Mouse (Mus musculus): ENCODE measurements around the gene Repin1.

Repin1 gene

DNA sequence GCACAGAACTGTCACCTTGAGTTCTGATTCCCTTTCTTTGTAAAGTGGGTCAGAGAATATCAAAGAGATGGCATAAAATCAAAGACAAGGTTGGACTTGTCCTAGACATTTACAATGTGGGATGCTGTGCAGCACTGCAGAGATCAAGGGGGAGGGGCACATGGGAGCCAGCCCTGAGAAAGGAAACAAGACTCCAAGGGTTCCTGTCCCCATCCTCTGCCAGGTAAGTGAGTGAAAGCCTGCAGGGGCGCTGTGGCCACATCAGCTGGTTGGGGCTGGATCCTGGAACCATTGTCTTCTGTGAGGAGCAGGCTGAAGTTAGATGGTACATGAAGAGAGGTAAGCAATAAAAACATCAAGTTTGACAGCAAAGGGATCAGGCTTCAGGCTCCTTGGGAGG lies 29.8 kb downstream of the Repin1 start:
- no peak for DNase-seq (ENCODE audit: low spot score in 2 of 2)

DNA sequence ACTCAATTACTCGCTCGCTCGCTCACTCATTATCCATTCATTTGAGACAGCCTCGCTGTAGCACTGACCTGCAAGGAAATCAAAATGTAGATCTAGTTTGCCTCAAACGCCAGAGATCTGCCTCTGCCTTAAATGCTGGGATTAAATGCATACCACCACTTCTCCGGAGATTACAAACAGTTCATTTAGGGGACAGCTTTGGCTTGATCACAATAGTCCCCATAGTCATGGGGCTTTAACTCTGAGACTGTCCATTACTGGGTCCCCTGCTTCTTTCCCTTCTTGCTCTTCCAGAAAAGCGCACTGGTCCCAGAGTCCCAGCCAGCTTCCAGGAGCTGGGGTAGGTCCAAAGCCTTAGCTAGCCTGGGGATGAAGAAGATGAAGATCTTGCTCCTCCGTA lies 32.8 kb downstream of the Repin1 start, which contains the start of gene AI854703:
Gene AI854703 (plus strand): TSS at position 301 of the 400 bp plus-strand sequence.
- no peak for DNase-seq (ENCODE audit: low spot score in 2 of 2)

DNA sequence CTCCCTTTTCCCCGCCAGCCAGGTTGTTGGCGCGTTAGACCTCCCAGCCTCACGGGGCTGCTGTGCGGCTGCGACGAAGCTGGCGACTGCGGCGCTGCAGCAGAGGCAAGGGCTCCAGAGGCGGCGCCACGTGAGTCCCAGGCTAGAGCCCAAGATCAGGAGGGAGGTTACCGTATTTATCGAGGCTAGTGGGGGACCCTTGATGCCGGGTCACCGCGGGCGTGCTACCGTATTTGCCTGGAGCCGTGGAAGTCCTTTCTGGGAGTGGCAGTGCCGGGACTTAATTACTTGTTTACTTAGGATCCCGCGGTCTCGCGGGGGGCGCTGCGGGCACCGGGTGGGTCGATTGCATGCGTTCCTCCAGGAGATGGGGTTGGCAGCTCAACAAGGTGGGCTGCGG lies 33.3 kb downstream of the Repin1 start:
- peak; percentile 73 to 76 for DNase-seq (ENCODE audit: low spot score in 2 of 2)

DNA sequence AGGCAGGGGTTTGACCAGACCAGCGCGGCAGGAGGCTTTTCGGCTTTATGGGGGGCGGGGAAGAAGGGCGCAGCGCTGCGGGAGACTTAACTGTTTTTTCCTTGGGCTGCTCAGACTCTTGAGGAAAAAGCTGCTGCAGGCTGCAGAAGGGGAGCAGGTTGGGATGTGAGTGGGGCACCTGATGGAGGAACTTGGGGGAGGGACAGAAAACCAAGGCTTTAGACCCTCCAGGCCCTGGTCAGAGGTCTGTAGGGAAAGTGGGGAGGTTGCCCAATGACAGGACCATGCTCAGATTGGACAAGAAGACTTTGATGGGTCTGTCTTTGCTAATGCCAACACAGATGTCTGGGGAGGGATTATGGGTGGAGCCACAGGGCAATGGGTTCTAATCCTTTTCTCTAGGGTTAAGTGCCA lies 33.8 kb downstream of the Repin1 start:
- DNase-seq (ENCODE audit: low spot score in 2 of 2): peak in 1 of 2 experiments; percentile 31

DNA sequence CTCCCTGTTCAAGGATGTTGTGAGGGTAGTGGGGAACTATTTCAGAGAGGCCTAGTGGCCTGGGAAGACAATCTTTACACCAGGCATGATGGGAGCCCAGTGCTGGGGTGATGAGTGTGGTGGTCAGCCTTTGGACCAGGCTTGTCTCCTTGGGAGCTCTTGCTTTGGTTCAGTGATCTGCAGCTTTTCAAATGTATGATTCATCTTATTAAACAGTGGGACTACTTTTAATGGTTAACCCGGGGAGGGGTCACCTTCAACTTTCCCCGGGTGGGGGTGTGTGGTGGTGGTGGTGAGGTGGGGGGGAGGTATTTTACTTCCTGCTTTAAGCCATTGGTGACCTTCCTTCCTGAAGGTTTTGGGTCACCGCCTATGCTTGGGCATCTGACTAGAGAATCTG lies 34.7 kb downstream of the Repin1 start:
- no peak for DNase-seq (ENCODE audit: low spot score in 2 of 2)

DNA sequence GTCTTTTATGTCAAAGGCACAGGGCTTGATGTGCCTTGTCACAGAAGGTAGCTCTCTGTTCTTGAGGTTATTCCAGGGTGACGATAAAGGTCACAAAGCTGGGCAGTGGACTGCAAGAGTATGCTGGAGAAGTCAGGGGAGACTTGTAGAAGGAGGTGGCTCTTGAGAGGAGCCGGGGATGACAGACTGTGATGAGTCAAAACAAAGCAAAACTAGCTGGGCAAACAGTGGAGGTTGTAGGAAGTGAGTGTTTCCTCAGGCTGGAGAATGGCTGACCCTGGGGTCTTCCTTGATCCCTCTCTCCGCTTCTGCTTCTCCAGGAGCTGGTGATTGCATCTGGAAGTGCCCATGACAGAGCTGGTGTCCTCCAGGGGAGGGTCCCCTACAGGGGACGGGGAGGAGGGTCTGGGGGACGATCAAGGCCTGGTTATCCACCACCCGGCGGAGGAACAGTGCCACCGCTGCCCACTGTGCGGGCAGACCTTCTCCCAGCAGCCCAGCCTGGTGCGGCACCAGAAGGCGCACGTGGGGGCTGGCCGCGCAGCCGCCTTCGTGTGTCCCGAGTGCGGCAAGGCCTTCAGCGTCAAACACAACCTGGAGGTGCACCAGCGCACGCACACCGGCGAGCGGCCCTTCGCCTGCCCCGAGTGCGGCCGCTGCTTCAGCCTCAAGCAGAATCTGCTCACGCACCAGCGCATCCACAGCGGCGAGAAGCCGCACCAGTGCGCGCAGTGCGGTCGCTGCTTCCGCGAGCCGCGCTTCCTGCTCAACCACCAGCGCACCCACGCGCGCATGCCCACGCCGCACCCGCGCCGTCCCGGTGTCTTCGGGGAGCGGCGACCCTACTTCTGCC lies 35.4 kb downstream of the Repin1 start:
- DNase-seq (ENCODE audit: low spot score in 2 of 2): peak; percentile 50 to 66

DNA sequence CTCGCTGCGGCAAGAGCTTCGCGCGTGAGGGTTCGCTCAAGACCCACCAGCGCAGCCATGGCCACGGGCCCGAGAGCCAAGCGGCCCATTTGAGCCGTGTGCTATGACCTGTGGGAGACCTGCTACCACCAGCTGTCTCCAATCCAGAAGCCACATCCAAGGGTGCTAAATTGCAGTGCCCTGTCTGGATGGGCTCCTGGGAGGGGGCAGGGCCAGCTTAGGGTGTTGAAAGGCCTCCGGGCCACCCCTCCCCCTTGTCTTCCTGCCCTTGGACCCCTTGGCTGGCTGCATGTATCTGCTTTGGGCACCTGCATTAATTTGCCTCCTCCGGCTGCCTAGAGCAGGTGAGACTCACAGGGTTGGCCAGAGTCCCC lies 36.0 kb downstream of the Repin1 start:
- no peak for DNase-seq (ENCODE audit: low spot score in 2 of 2)

DNA sequence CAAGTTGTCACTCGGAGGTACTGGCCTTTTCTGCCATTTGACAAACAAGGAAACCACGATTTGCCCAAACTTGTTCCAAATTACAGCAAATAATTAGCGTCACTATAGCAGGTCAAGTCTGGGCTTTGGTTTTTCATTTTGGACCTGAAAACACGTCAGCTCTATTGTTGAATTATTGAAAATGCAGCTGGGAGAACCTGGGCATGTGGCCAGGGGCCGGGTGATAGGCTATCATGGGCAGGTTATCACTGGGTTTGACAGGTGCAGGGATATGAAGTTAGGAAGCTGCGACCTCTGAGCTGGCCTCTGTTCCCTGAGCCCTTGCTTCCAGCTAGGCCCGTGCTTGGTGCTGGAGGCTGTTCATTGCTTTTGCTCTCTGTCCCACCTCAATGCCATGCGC lies 37.1 kb downstream of the Repin1 start:
- DNase-seq (ENCODE audit: low spot score in 2 of 2): no peak

DNA sequence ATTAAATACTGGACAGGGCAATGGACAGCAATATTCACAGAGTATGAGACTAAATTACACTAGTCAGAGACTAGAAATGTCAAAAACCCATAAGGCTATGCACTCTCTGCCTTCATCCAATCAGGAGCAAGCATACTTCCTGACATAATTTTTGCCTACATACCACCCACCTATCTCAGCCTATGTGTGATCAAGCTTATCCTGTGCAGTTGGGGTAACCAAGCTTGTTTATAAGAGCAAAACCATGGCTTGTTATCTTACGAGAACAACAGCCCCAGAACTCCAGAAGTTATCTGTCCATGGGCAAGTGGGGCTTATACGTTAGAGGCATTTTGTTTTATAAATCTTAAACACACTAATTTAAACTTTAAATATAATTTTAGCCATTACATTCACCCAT lies 41.4 kb downstream of the Repin1 start:
- no peak for DNase-seq (ENCODE audit: low spot score in 2 of 2)

DNA sequence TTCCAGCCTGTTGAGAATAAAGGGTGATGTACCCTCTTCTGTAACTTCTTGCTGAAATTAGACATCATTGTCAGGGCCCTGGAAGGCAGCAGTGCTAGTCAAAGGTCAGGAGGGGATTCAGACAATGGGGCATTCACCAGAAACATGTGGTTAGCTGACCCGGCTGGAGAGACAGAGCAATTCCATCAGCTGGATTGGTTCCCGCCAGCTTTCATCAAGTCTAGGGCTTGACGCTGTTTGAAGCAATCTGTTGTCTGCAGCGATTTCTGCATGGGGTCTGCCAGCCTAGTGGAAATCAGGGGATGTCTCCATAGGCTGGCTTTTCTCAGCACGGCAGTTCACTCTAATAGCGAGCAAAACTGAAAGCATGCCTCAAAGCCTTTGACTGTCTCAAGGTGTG lies 42.8 kb downstream of the Repin1 start:
- no peak for DNase-seq (ENCODE audit: low spot score in 2 of 2)

DNA sequence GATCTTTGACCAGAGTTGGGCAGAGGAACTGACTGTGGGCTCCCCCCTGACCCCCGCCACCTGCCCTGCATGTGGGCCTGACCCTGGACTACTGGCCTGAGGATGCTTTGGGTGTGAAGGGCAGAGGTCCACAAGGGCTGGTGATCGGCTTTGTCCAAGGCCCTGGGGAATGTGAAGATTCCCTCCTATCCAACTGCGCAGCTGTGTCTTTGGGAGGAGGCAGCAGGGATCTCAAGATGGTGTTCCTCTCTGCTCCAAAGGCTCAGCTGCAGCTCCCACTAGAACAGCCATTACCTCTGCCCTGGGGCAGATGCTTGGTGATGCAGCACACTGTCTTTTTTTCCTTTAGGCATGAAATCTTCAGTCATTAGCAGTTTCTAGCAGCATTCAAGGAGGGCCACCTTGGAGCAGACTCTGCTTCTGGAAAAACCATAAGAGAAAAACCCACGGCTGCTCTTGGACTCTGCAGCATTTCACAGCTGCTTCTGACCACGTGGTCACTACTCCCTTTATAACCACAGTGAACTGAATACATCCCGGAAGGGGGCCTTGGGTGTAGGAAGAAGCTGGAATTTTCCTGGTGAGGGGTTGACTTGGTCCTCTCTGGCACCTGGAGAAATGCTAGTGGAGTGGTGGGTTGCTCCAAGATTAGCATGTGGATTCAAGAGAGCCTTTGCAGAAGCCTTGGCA lies 44.3 kb downstream of the Repin1 start:
- no peak for DNase-seq (ENCODE audit: low spot score in 2 of 2)

DNA sequence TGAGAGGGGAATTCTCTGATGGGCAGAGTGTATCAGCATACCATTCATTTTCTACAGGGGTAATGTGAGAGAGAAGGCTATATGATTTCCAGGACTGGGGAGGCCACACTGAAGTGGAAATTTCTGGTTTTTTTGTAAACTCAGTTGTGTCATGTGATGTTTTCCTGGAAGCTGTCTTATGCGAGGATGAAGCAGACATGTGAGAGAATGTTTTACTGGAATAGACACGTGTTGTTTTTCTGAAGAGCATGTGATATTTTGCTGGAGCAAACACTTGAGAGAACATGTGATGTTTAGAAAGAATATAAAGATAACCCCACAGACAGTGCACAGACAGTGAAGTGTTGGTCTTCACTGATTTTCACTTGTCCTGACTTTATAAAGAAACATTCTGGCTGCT lies 44.9 kb downstream of the Repin1 start:
- no peak for DNase-seq (ENCODE audit: low spot score in 2 of 2)

DNA sequence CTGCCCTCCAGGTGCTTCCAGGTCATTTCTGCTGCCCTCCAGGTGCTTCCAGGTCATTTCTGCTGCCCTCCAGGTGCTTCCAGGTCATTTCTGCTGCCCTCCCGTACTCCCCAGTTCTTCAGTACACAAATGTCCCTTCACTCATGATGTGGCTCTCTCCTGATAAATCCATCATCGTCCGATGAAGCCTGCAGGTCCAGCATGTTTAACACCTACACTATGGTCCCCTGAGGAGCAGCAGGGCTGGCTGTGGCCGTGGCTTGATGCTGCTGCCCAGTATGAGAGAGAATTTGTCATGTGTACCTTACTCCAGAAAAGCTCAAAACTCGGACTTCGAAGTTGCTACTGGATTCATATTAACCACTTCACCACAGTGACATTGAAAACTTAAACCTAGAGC lies 47.7 kb downstream of the Repin1 start:
- no peak for DNase-seq (ENCODE audit: low spot score in 2 of 2)

DNA sequence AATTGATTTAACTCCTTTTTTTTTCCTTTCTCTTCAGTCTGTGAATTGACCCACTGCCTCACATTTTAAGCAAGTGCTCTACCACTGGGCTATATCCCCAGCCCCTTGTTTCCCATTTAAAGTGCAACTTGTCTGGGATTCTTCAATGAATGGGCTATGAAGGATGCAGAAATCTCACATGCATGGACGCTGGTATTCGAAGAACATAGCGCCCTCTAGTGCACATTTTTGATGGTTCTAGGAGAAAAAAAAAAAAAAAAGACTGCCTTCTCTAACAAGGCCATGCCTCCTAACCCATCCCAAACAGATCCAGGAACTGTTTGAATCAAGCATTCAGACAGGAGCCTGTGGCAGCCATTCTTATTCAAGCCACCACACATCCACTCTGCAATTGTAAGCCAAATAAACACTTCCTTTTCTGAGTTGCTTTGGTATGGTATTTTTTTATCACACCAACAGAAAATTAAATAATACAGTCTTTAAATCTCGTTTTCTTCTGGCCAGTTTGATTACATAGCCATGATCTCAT lies 49.1 kb downstream of the Repin1 start:
- no peak for DNase-seq (ENCODE audit: low spot score in 2 of 2)

DNA sequence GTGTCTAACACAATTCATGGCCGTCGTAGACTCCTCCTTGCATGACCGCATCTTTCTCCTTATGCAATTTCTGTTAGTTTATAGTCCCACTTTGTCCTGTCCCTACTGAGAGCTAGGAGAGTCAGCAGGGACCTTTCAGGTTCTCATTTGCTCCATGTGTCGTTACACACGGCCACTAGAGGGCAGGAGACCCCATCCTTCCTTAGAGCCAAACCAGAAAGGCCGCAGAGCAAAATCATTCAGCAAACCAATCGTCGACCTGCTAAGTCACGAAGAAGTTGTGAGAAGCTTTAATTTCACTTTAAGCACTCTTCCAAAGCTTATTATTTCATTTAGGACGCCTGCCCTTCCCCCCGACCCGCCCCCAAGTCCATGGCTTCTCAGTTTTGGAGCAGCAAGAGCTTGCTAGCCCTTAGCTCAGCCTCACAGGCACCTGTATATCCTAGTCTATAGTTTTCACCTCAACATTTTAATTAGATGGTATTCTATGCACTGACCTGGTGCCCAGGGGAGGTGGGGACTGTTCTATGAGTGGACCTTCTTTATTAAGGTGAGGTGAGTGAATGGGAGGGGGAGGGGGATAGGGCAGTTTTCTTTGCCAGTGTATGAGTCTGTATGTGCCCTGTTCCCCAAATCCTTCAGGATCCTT lies 52.1 kb downstream of the Repin1 start:
- DNase-seq (ENCODE audit: low spot score in 2 of 2): peak; percentile 62 to 66

DNA sequence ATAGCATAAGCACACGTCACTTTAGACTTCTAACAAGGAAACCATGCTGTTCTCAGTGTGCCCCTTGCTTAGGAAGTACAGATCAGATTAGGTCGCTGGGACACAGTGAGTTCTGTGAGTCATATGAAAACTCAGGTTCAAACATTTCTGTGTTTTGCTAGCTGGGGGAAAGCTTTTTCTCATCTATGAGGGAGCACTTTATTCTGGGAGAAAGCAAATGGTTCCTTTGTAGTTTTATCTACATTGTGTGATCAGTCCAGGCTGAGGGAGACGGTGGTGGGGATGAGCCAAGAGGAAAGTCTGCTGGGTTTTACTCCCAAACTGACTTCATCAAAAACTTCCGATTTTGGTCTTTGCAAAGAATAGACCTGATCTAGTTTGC lies 52.6 kb downstream of the Repin1 start:
- DNase-seq (ENCODE audit: low spot score in 2 of 2): no peak

DNA sequence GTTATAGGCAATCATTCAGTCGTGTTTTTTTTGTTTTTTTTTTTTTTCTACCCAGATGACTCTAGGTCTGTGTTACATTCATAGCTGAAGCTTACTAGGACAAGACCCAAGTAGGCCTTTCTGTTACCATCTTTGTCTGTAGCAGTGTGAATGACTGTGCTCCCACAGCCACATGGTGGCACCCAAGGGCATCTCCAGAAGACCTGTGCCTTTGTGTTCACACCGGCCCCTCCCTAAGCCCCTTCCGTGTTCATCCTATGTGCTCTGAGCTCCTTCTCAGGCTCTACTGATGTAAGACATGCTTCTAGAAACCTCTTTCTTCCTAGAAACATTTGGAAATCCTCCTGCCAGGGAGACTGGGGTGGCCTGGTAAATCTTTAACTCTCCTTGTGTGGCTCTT lies 53.3 kb downstream of the Repin1 start, which contains the start of gene Gimap8:
Gene Gimap8 (plus strand): TSS at position 240 of the 400 bp plus-strand sequence.
- no peak for DNase-seq (ENCODE audit: low spot score in 2 of 2)

DNA sequence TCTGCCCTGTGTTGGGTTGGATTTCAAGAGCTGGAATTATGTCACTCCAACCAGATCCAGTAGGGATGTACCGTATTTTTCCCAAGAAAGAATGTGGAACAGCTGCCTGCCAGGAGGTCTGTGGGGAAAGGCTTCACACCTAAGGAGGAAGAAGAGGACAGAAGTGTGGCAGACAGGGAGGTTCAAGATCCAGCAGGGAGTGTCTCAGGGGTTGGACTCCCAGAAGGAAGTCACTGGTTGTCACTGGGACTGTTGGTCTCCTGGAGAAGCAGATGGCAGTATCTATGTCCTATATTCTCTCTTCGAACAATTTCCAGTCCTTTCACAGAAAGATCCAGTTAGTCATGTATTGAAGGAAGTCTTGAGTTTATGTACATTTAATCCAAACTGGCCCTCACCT lies 53.9 kb downstream of the Repin1 start:
- DNase-seq (ENCODE audit: low spot score in 2 of 2): no peak
